Mouse (Mus musculus) spleen, postnatal 36 days (tissue): ENCODE measurements at regions not wholly inside any gene's neighbourhood (a gene's known extent, or its start where the extent isn't known, plus 50 kb on each side); places are given as distances from the start of the nearest gene placed in this dataset.

Experiments
- DNase-seq, 2 experiments: peaks; one replicate each; pipeline ENCODE4 v3.0.0; 2022; ENCODE audit warnings: low spot score in 2 of 2, mixed read lengths in 1 of 2

- no peak for DNase-seq
Measured at GRCm38 (mm10) chr10:97061961-97062360, 417.4 kb upstream of the Dcn start.

GRCm38 (mm10) chr10:97064546-97064945 lies 414.9 kb upstream of the Dcn start:
- DNase-seq, result no peak

GRCm38 (mm10) chr10:97078022-97078473 lies 401.4 kb upstream of the Dcn start:
- no peak for DNase-seq

GRCm38 (mm10) chr10:97079575-97079974 lies 399.8 kb upstream of the Dcn start:
- no peak for DNase-seq

- DNase-seq, result no peak
Measured at GRCm38 (mm10) chr10:97087286-97087685, 392.1 kb upstream of the Dcn start.

- no peak for DNase-seq
Measured at GRCm38 (mm10) chr10:97090254-97090653, 389.2 kb upstream of the Dcn start.

GRCm38 (mm10) chr10:97093886-97094285 lies 385.5 kb upstream of the Dcn start:
- DNase-seq, result no peak

GRCm38 (mm10) chr10:97114501-97114900 lies 364.9 kb upstream of the Dcn start:
- DNase-seq, result no peak

- DNase-seq, result no peak
Measured at GRCm38 (mm10) chr10:97122693-97123092, 356.7 kb upstream of the Dcn start.

GRCm38 (mm10) chr10:97141561-97141960 lies 337.8 kb upstream of the Dcn start:
- no peak for DNase-seq

GRCm38 (mm10) chr10:97158561-97159395 lies 320.6 kb upstream of the Dcn start:
- DNase-seq, result no peak

GRCm38 (mm10) chr10:97159396-97159760 lies 320.0 kb upstream of the Dcn start:
- DNase-seq, result no peak

GRCm38 (mm10) chr10:97159831-97160575 lies 319.4 kb upstream of the Dcn start:
- peak; percentile 14 to 29 for DNase-seq

- no peak for DNase-seq
Measured at GRCm38 (mm10) chr10:97160892-97161291, 318.5 kb upstream of the Dcn start.

- no peak for DNase-seq
Measured at GRCm38 (mm10) chr10:97178468-97178867, 300.9 kb upstream of the Dcn start.

- no peak for DNase-seq
Measured at GRCm38 (mm10) chr10:97189696-97190095, 289.7 kb upstream of the Dcn start.

- no peak for DNase-seq
Measured at GRCm38 (mm10) chr10:97211238-97211695, 268.1 kb upstream of the Dcn start.

- no peak for DNase-seq
Measured at GRCm38 (mm10) chr10:97211785-97212398, 267.5 kb upstream of the Dcn start.

- no peak for DNase-seq
Measured at GRCm38 (mm10) chr10:97219474-97219873, 259.9 kb upstream of the Dcn start.

GRCm38 (mm10) chr10:97220431-97220830 lies 259.0 kb upstream of the Dcn start:
- DNase-seq, result no peak

GRCm38 (mm10) chr10:97235631-97236030 lies 243.8 kb upstream of the Dcn start:
- no peak for DNase-seq

GRCm38 (mm10) chr10:97241476-97241875 lies 237.9 kb upstream of the Dcn start:
- no peak for DNase-seq
